Mouse (Mus musculus): ENCODE results near the gene Hist1h2ap. TPM values are rescaled to one million over a fixed set of nuclear protein-coding genes. Genes with fewer than 3 reads are reported as not detected.
A peak's percentile ranks its signal among the peaks of the same experiment; 100 is the strongest.
"Not testable (repeated sequence)": the region's sequence is repeated elsewhere in the genome, so short reads cannot be mapped to it uniquely, and the experiment has no call there.

Hist1h2ap gene
- polyA plus RNA-seq, 1 experiment, result 730 TPM

GRCm38 (mm10) chr13:21803058-21803457 is 30.2 kb downstream of the Hist1h2ap start:
- H3K36me3 ChIP-seq (ENCODE audit: control insufficient read depth, insufficient read depth); H3K27me3 ChIP-seq (ENCODE audit: control insufficient read depth, insufficient read depth, insufficient read length); H3K4me3 ChIP-seq; H3K4me2 ChIP-seq (ENCODE audit: low read depth); H3ac ChIP-seq (ENCODE audit: control insufficient read depth, insufficient read length); H3K79me2 ChIP-seq (ENCODE audit: control insufficient read depth, insufficient read depth): not testable (repeated sequence)

- not testable (repeated sequence) for H3K4me3 ChIP-seq; H3K79me2 ChIP-seq (ENCODE audit: control insufficient read depth, insufficient read depth); H3ac ChIP-seq (ENCODE audit: control insufficient read depth, insufficient read length); H3K36me3 ChIP-seq (ENCODE audit: control insufficient read depth, insufficient read depth); H3K4me2 ChIP-seq (ENCODE audit: low read depth); H3K27me3 ChIP-seq (ENCODE audit: control insufficient read depth, insufficient read depth, insufficient read length)
Observed at GRCm38 (mm10) chr13:21797163-21797562, 36.1 kb downstream of the Hist1h2ap start.

GRCm38 (mm10) chr13:21795584-21795983 is 37.7 kb downstream of the Hist1h2ap start:
- Histone ChIP-seq H3ac (ENCODE audit: control insufficient read depth, insufficient read length) (no peak overlapping the region), H3K4me2 (ENCODE audit: low read depth) (no peak overlapping the region), H3K79me2 (ENCODE audit: control insufficient read depth, insufficient read depth) (no peaks in the 10 kb centered on the region), H3K27me3 (ENCODE audit: control insufficient read depth, insufficient read depth, insufficient read length) (no peaks in the 10 kb centered on the region), H3K4me3 (no peak overlapping the region), H3K36me3 (ENCODE audit: control insufficient read depth, insufficient read depth) (no peaks in the 10 kb centered on the region)
- TF ChIP-seq REST (IDR thresholded peaks at IDR 0.05; ENCODE audit: insufficient read depth, insufficient read length) (no peak), POLR2A (IDR thresholded peaks at IDR 0.05; ENCODE audit: insufficient read length, low read depth) (no peak), TCF12 (IDR thresholded peaks at IDR 0.05; ENCODE audit: insufficient read depth, poor library complexity, severe bottlenecking) (no peak)

GRCm38 (mm10) chr13:21790601-21791283 is 42.6 kb downstream of the Hist1h2ap start:
- H3K79me2 ChIP-seq (ENCODE audit: control insufficient read depth, insufficient read depth), result no peaks in the 10 kb centered on the region
- H3K4me2 ChIP-seq (ENCODE audit: low read depth), result peak overlapping the region; percentile 12
- H3K4me3 ChIP-seq, result no peak overlapping the region
- no peak overlapping the region for H3ac ChIP-seq (ENCODE audit: control insufficient read depth, insufficient read length)
- H3K36me3 ChIP-seq (ENCODE audit: control insufficient read depth, insufficient read depth), result no peaks in the 10 kb centered on the region
- TF ChIP-seq TCF3 (IDR thresholded peaks at IDR 0.05; ENCODE audit: insufficient read length, low read depth) (no peak), MYOD1 (IDR thresholded peaks at IDR 0.05; ENCODE audit: control insufficient read depth in 1 of 3, insufficient read length in 2 of 3, low read depth in 2 of 3) (no peak), USF1 (IDR thresholded peaks at IDR 0.05; ENCODE audit: low read depth) (no peak), MAX (IDR thresholded peaks at IDR 0.05; ENCODE audit: low read depth) (no peak), MYOG (IDR thresholded peaks at IDR 0.05; ENCODE audit: control insufficient read depth in 1 of 3, insufficient read depth in 1 of 3, insufficient read length in 2 of 3, low read depth in 2 of 3) (no peak), TCF12 (IDR thresholded peaks at IDR 0.05; ENCODE audit: insufficient read depth, poor library complexity, severe bottlenecking) (no peak), POLR2A (IDR thresholded peaks at IDR 0.05; ENCODE audit: insufficient read length, low read depth) (no peak)
- no peaks in the 10 kb centered on the region for H3K27me3 ChIP-seq (ENCODE audit: control insufficient read depth, insufficient read depth, insufficient read length)

GRCm38 (mm10) chr13:21789925-21790324 is 43.4 kb downstream of the Hist1h2ap start:
- no peak for TF ChIP-seq USF1 (IDR thresholded peaks at IDR 0.05; ENCODE audit: low read depth)
- no peak for TF ChIP-seq SRF (IDR thresholded peaks at IDR 0.05; ENCODE audit: control insufficient read depth, insufficient read length, low read depth)
- no peak for TF ChIP-seq POLR2A (IDR thresholded peaks at IDR 0.05; ENCODE audit: insufficient read length, low read depth)
- no peak for TF ChIP-seq CEBPB (IDR thresholded peaks at IDR 0.05; ENCODE audit: insufficient read depth, poor library complexity, severe bottlenecking)
- no peak for TF ChIP-seq MYOD1 (IDR thresholded peaks at IDR 0.05; ENCODE audit: control insufficient read depth in 1 of 3, insufficient read length in 2 of 3, low read depth in 2 of 3)
- TF ChIP-seq MAX (IDR thresholded peaks at IDR 0.05; ENCODE audit: low read depth), result no peak
- TF ChIP-seq TCF3 (IDR thresholded peaks at IDR 0.05; ENCODE audit: insufficient read length, low read depth), result no peak
- TF ChIP-seq REST (IDR thresholded peaks at IDR 0.05; ENCODE audit: insufficient read depth, insufficient read length), result no peak
- TF ChIP-seq TCF12 (IDR thresholded peaks at IDR 0.05; ENCODE audit: insufficient read depth, poor library complexity, severe bottlenecking), result no peak
- TF ChIP-seq E2F4 (IDR thresholded peaks at IDR 0.05; ENCODE audit: insufficient read depth), result no peak
- TF ChIP-seq MYOG (IDR thresholded peaks at IDR 0.05; ENCODE audit: control insufficient read depth in 1 of 3, insufficient read depth in 1 of 3, insufficient read length in 2 of 3, low read depth in 2 of 3), result no peak
- no peak for TF ChIP-seq POLR2AphosphoS2 (IDR thresholded peaks at IDR 0.05; ENCODE audit: insufficient read length, low read depth)
- no peaks in the 10 kb centered on the region for H3K79me2 ChIP-seq (ENCODE audit: control insufficient read depth, insufficient read depth)
- H3K4me3 ChIP-seq, result no peak overlapping the region
- no peaks in the 10 kb centered on the region for H3K27me3 ChIP-seq (ENCODE audit: control insufficient read depth, insufficient read depth, insufficient read length)
- no peak overlapping the region for H3K4me2 ChIP-seq (ENCODE audit: low read depth)
- no peak overlapping the region for H3ac ChIP-seq (ENCODE audit: control insufficient read depth, insufficient read length)
- no peaks in the 10 kb centered on the region for H3K36me3 ChIP-seq (ENCODE audit: control insufficient read depth, insufficient read depth)
